Mouse (Mus musculus): ENCODE data around the gene Antxr2. TPM values are rescaled to one million over a fixed set of nuclear protein-coding genes. Genes with fewer than 3 reads are reported as not detected.

The Antxr2 gene
- total and polyA plus RNA-seq, 3 experiments = 28.1 to 78.9 (median 70.7) TPM

DNA sequence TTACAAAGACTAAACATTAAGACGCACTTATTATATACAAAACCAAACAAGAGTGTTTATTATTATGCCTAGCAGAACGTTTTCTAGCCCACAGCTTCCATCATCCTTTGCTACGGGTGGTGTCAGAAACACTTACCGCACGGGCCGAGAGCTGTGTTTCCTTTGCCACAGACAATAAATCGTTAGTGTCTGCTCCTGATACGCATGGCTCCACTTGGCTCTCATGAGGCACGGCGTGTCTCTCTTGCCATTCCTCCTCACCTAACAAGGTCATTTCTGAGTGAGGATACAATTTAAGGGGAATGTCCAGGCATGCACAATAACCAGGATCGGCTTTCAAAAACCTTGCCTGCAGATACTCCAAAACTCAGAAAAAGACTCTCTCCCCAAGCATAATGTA is 113.2 kb downstream of the Antxr2 start:
- no peak overlapping the region for H3K4me3 ChIP-seq
- H3K36me3 ChIP-seq (ENCODE audit: control insufficient read depth, insufficient read depth, low read length) = no peaks in the 10 kb centered on the region
- WGBS = 88% methylated on average over 11 of the region's 11 CpGs
- no peak overlapping the region for H3K9ac ChIP-seq (ENCODE audit: low read depth, low read length)
- H3K27ac ChIP-seq = no peak overlapping the region
- no peak for TF ChIP-seq POLR2A (IDR thresholded peaks at IDR 0.05; ENCODE audit: insufficient read depth, low read depth, low read length)
- TF ChIP-seq EP300 (IDR thresholded peaks at IDR 0.05; ENCODE audit: insufficient read depth, low read depth, low read length) = no peak
- TF ChIP-seq CTCF (IDR thresholded peaks at IDR 0.05) = no peak
- intact Hi-C loops (cut with DNase I) = no loop called here
- no peak for DNase-seq
- H3K27me3 ChIP-seq (ENCODE audit: control insufficient read depth, insufficient read depth, low read length) = no peaks in the 10 kb centered on the region
- no peaks in the 10 kb centered on the region for H3K4me1 ChIP-seq (ENCODE audit: control insufficient read depth, insufficient read depth, low read length)
- H3K79me2 ChIP-seq (replicated peaks; ENCODE audit: control insufficient read depth, insufficient read depth, low read length) = no peaks in the 10 kb centered on the region

DNA sequence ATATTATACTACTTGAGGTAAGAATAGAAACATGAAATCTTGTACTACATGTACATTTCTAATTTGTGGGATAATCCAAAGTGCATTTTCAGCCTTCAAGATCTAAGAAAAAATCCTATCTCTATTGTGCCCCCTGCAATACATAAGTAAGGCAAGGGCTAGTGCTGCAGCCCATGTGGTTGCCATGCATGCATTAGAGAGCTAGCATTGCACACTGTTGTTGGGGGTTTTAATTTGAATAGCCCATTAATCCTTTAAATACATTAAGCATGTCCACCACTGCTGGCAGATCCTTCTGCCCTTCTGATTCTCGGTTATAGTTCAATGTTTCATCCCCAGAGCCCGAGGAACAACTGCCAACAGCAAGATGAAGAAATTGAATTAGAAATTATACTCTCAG is 116.0 kb downstream of the Antxr2 start:
- H3K27me3 ChIP-seq (ENCODE audit: control insufficient read depth, insufficient read depth, low read length) = no peaks in the 10 kb centered on the region
- no peaks in the 10 kb centered on the region for H3K36me3 ChIP-seq (ENCODE audit: control insufficient read depth, insufficient read depth, low read length)
- no peak overlapping the region for H3K9ac ChIP-seq (ENCODE audit: low read depth, low read length)
- TF ChIP-seq CTCF (IDR thresholded peaks at IDR 0.05) (no peak), EP300 (IDR thresholded peaks at IDR 0.05; ENCODE audit: insufficient read depth, low read depth, low read length) (no peak), POLR2A (IDR thresholded peaks at IDR 0.05; ENCODE audit: insufficient read depth, low read depth, low read length) (no peak)
- intact Hi-C loops (cut with DNase I) = no loop called here
- 94% methylated on average over 2 of the region's 2 CpGs for WGBS
- no peak for DNase-seq
- no peak overlapping the region for H3K27ac ChIP-seq
- no peak overlapping the region for H3K4me3 ChIP-seq
- no peaks in the 10 kb centered on the region for H3K79me2 ChIP-seq (replicated peaks; ENCODE audit: control insufficient read depth, insufficient read depth, low read length)
- no peaks in the 10 kb centered on the region for H3K4me1 ChIP-seq (ENCODE audit: control insufficient read depth, insufficient read depth, low read length)

GRCm38 (mm10) chr5:97913901-97914300 is 116.9 kb downstream of the Antxr2 start:
- no peak for TF ChIP-seq CTCF (IDR thresholded peaks at IDR 0.05)
- TF ChIP-seq EP300 (IDR thresholded peaks at IDR 0.05; ENCODE audit: insufficient read depth, low read depth, low read length) = no peak
- TF ChIP-seq POLR2A (IDR thresholded peaks at IDR 0.05; ENCODE audit: insufficient read depth, low read depth, low read length) = no peak

DNA sequence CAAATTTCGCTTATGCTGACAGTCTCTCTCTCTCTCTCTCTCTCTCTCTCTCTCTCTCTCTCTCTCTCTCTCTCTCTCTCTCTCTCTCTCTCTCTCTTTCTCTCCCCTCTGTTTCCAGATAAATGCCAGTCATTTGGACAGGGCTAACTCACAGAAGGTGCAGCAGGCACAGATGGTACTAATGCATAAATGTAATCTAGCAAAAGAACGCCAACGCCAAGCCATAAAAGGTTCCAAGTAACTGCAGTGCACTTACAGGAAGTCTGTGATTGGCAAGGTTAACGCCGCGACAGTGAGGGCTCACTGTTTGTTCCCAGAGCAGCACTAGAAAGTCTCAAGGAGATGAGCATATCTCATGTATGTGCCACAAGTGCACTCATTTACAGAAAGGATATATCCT is 123.4 kb downstream of the Antxr2 start:
- Histone ChIP-seq H3K27me3 (ENCODE audit: control insufficient read depth, insufficient read depth, low read length) (no peaks in the 10 kb centered on the region), H3K4me3 (no peak overlapping the region), H3K4me1 (ENCODE audit: control insufficient read depth, insufficient read depth, low read length) (no peaks in the 10 kb centered on the region), H3K36me3 (ENCODE audit: control insufficient read depth, insufficient read depth, low read length) (no peaks in the 10 kb centered on the region), H3K9ac (ENCODE audit: low read depth, low read length) (no peak overlapping the region), H3K79me2 (replicated peaks; ENCODE audit: control insufficient read depth, insufficient read depth, low read length) (no peaks in the 10 kb centered on the region), H3K27ac (no peak overlapping the region)
- intact Hi-C loops (cut with DNase I) = no loop called here
- TF ChIP-seq CTCF (IDR thresholded peaks at IDR 0.05) = no peak
- no peak for TF ChIP-seq POLR2A (IDR thresholded peaks at IDR 0.05; ENCODE audit: insufficient read depth, low read depth, low read length)
- no peak for TF ChIP-seq EP300 (IDR thresholded peaks at IDR 0.05; ENCODE audit: insufficient read depth, low read depth, low read length)
- 64% methylated on average over 6 of the region's 6 CpGs for WGBS
- no peak for DNase-seq

More at GRCm38 (mm10) chr5:97913901-97914300, 116.9 kb downstream of the Antxr2 start:
- no peak overlapping the region for H3K4me3 ChIP-seq
- no peaks in the 10 kb centered on the region for H3K4me1 ChIP-seq (ENCODE audit: control insufficient read depth, insufficient read depth, low read length)
- H3K36me3 ChIP-seq (ENCODE audit: control insufficient read depth, insufficient read depth, low read length) = no peaks in the 10 kb centered on the region
- no peak overlapping the region for H3K9ac ChIP-seq (ENCODE audit: low read depth, low read length)
- WGBS = 79% methylated on average over 6 of the region's 6 CpGs
- no peaks in the 10 kb centered on the region for H3K27me3 ChIP-seq (ENCODE audit: control insufficient read depth, insufficient read depth, low read length)
- no peaks in the 10 kb centered on the region for H3K79me2 ChIP-seq (replicated peaks; ENCODE audit: control insufficient read depth, insufficient read depth, low read length)
- peak in 1 of 2 experiments; percentile 11 for DNase-seq
- intact Hi-C loops (cut with DNase I) = no loop called here
- no peak overlapping the region for H3K27ac ChIP-seq

- Histone ChIP-seq H3K36me3 (ENCODE audit: control insufficient read depth, insufficient read depth, low read length) (no peaks in the 10 kb centered on the region), H3K79me2 (replicated peaks; ENCODE audit: control insufficient read depth, insufficient read depth, low read length) (no peaks in the 10 kb centered on the region), H3K27ac (no peak overlapping the region), H3K27me3 (ENCODE audit: control insufficient read depth, insufficient read depth, low read length) (no peaks in the 10 kb centered on the region), H3K4me3 (no peak overlapping the region), H3K9ac (ENCODE audit: low read depth, low read length) (no peak overlapping the region), H3K4me1 (ENCODE audit: control insufficient read depth, insufficient read depth, low read length) (no peaks in the 10 kb centered on the region)
- WGBS = 73% methylated on average over 13 of the region's 13 CpGs
- TF ChIP-seq POLR2A (IDR thresholded peaks at IDR 0.05; ENCODE audit: insufficient read depth, low read depth, low read length) (no peak), CTCF (IDR thresholded peaks at IDR 0.05) (no peak), EP300 (IDR thresholded peaks at IDR 0.05; ENCODE audit: insufficient read depth, low read depth, low read length) (no peak)
- intact Hi-C loops (cut with DNase I) = no loop called here
- DNase-seq = peak in 1 of 2 experiments; percentile 9
These were observed 124.1 kb downstream of the Antxr2 start for GRCm38 (mm10) chr5:97906537-97907266.

DNA sequence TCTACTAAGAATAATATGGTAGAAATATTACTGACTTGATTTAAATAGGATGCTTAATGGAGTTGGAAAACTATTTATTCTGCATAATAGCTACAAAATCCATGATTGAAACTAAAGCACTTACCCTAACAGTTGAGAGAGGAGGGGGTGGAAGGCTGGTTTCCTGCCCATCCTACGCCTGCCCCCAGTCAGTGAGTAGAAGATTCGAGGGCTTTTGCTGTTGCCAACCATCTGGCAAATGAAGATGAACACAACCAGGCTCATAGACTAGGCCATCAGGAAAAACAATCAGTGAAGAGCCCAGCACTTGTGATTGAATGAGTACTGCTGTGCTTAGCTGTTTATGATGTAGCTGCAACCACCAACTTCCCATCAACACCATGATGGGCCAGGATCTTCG is 125.0 kb downstream of the Antxr2 start:
- H3K27me3 ChIP-seq (ENCODE audit: control insufficient read depth, insufficient read depth, low read length) = no peaks in the 10 kb centered on the region
- intact Hi-C loops (cut with DNase I) = no loop called here
- H3K79me2 ChIP-seq (replicated peaks; ENCODE audit: control insufficient read depth, insufficient read depth, low read length) = no peaks in the 10 kb centered on the region
- no peak for DNase-seq
- no peak overlapping the region for H3K4me3 ChIP-seq
- no peak overlapping the region for H3K27ac ChIP-seq
- no peak for TF ChIP-seq POLR2A (IDR thresholded peaks at IDR 0.05; ENCODE audit: insufficient read depth, low read depth, low read length)
- no peak for TF ChIP-seq CTCF (IDR thresholded peaks at IDR 0.05)
- TF ChIP-seq EP300 (IDR thresholded peaks at IDR 0.05; ENCODE audit: insufficient read depth, low read depth, low read length) = no peak
- H3K9ac ChIP-seq (ENCODE audit: low read depth, low read length) = no peak overlapping the region
- no peaks in the 10 kb centered on the region for H3K36me3 ChIP-seq (ENCODE audit: control insufficient read depth, insufficient read depth, low read length)
- no peaks in the 10 kb centered on the region for H3K4me1 ChIP-seq (ENCODE audit: control insufficient read depth, insufficient read depth, low read length)
- WGBS = 76% methylated on average over 3 of the region's 3 CpGs

Measured in heart, adult 2 months (tissue).